Mouse (Mus musculus) frontal cortex, adult (tissue): ENCODE measurements at regions not wholly inside any gene's neighbourhood (a gene's known extent, or its start where the extent isn't known, plus 50 kb on each side); places are given as distances from the start of the nearest gene placed in this dataset.

Experiments used
- ATAC-seq: cut with Nextera tagmentation; 2 replicates; pipeline ENCODE4 v1.9.2; 2017; ENCODE audit warnings: mild to moderate bottlenecking, moderate library complexity, mixed read lengths; ENCODE audit not compliant: low TSS enrichment

GRCm38 (mm10) chr2:171192181-171192580 is 460.6 kb downstream of the Dok5 start:
- no peak for ATAC-seq
